Mouse (Mus musculus) heart, adult 2 months (tissue): Measurements from ENCODE around the gene Cntn5. TPM values are rescaled to one million over a fixed set of nuclear protein-coding genes. Genes with fewer than 3 reads are reported as not detected.

Experiments
- DNase-seq, 2 experiments: peaks; one replicate each; pipeline ENCODE4 v3.0.0; 2021
- H3K27ac ChIP-seq: fragments of 200-600 bp; 2 replicates; pipeline ENCODE4 v1.8.1; 2022
- H3K27me3 ChIP-seq: fragments of 200-500 bp; 2 replicates; pipeline ENCODE4 v1.6.1; 2012; ENCODE audit warnings: mild to moderate bottlenecking, low read length, inconsistent platforms, mixed read lengths; ENCODE audit not compliant: control insufficient read depth, insufficient read depth
- H3K36me3 ChIP-seq: fragments of 200-500 bp; 2 replicates; pipeline ENCODE4 v1.6.1; 2012; ENCODE audit warnings: low read length, inconsistent platforms; ENCODE audit not compliant: control insufficient read depth, insufficient read depth
- H3K4me1 ChIP-seq: fragments of 200-500 bp; 2 replicates; pipeline ENCODE4 v1.6.1; 2011; ENCODE audit warnings: low read length; ENCODE audit not compliant: control insufficient read depth, insufficient read depth
- H3K4me3 ChIP-seq: fragments of 200-600 bp; 2 replicates; pipeline ENCODE4 v1.8.1; 2022
- H3K79me2 ChIP-seq: fragments of 200-500 bp; replicated peaks from 2 replicates; pipeline ENCODE4 v1.6.1; 2012; ENCODE audit warnings: mild to moderate bottlenecking, inconsistent platforms, low read length, moderate library complexity, mixed read lengths; ENCODE audit not compliant: control insufficient read depth, insufficient read depth
- H3K9ac ChIP-seq: fragments of 200-500 bp; 2 replicates; pipeline ENCODE4 v1.6.1; 2012; ENCODE audit warnings: low read depth, mild to moderate bottlenecking, control low read depth, inconsistent platforms, low read length, mixed read lengths
- CTCF ChIP-seq: fragments of 200-600 bp; IDR thresholded peaks from 2 replicates; pipeline ENCODE4 v1.8.1; 2022; ENCODE audit warnings: antibody characterized with exemption, mild to moderate bottlenecking, moderate library complexity
- EP300 ChIP-seq: fragments of 200-500 bp; IDR thresholded peaks from 2 replicates; pipeline ENCODE4 v1.6.1; 2011; ENCODE audit warnings: low read depth, low read length, control low read depth; ENCODE audit not compliant: insufficient read depth
- POLR2A ChIP-seq: fragments of 200-500 bp; IDR thresholded peaks from 2 replicates; pipeline ENCODE4 v1.6.1; 2011; ENCODE audit warnings: mild to moderate bottlenecking, low read depth, low read length, control low read depth; ENCODE audit not compliant: insufficient read depth
- WGBS: fragments of 180-500 bp; shearing (Covaris S2); methylation state at CpG from one replicate; pipeline ENCODE4 v1.1.7; 2018; 5-methylcytosine and 5-hydroxymethylcytosine counted together
- intact Hi-C: fragments of 180-260 bp; cut with DNase I; formaldehyde crosslinking; loops from one replicate; pipeline ENCODE4 v1.15.1; 2025
- polyA plus RNA-seq: library from polyadenylated mRNA; depleted of rRNA; stranded (reverse); fragments of >200 nt; gene quantifications from 2 replicates; pipeline ENCODE4 v1.2.3, GENCODE M21; 2012
- total RNA-seq, 2 experiments: library from RNA; stranded (reverse); gene quantifications; 2 replicates each; pipeline ENCODE4 v1.2.3; 2021

The Cntn5 gene
- total and polyA plus RNA-seq, 3 experiments, result 0.21 to 0.48 (median 0.29) TPM

GRCm38 (mm10) chr9:10107861-10108260 lies 796.7 kb downstream of the Cntn5 start:
- 67% methylated on average over 4 of the region's 4 CpGs for WGBS
- intact Hi-C loops, result no loop called here
- no peak for DNase-seq

GRCm38 (mm10) chr9:10101812-10102440 lies 802.6 kb downstream of the Cntn5 start:
- Histone ChIP-seq H3K9ac (no peak overlapping the region), H3K79me2 (no peaks in the 10 kb centered on the region), H3K4me1 (no peaks in the 10 kb centered on the region), H3K4me3 (no peak overlapping the region), H3K36me3 (no peaks in the 10 kb centered on the region), H3K27me3 (no peaks in the 10 kb centered on the region), H3K27ac (no peak overlapping the region)
- TF ChIP-seq POLR2A (no peak), EP300 (no peak), CTCF (no peak)
- WGBS, result 19% methylated on average over 5 of the region's 5 CpGs
- no peak for DNase-seq
- intact Hi-C loops, result no loop called here

More at GRCm38 (mm10) chr9:10107861-10108260, 796.7 kb downstream of the Cntn5 start:
- H3K9ac ChIP-seq, result no peak overlapping the region
- H3K27ac ChIP-seq, result no peak overlapping the region
- no peaks in the 10 kb centered on the region for H3K4me1 ChIP-seq
- H3K27me3 ChIP-seq, result no peaks in the 10 kb centered on the region
- H3K36me3 ChIP-seq, result no peaks in the 10 kb centered on the region
- no peak overlapping the region for H3K4me3 ChIP-seq
- no peaks in the 10 kb centered on the region for H3K79me2 ChIP-seq
- no peak for TF ChIP-seq POLR2A
- no peak for TF ChIP-seq CTCF
- TF ChIP-seq EP300, result no peak

- Histone ChIP-seq H3K4me3 (no peak overlapping the region), H3K36me3 (no peaks in the 10 kb centered on the region), H3K27ac (no peak overlapping the region), H3K79me2 (no peaks in the 10 kb centered on the region), H3K4me1 (no peaks in the 10 kb centered on the region), H3K27me3 (no peaks in the 10 kb centered on the region), H3K9ac (no peak overlapping the region)
- intact Hi-C loops, result no loop called here
- DNase-seq, result no peak
- TF ChIP-seq CTCF (no peak), POLR2A (no peak), EP300 (no peak)
Measured at GRCm38 (mm10) chr9:10076282-10076681, 828.3 kb downstream of the Cntn5 start.

GRCm38 (mm10) chr9:10073401-10073800 lies 831.2 kb downstream of the Cntn5 start:
- Histone ChIP-seq H3K79me2 (no peaks in the 10 kb centered on the region), H3K4me1 (no peaks in the 10 kb centered on the region), H3K9ac (no peak overlapping the region), H3K4me3 (no peak overlapping the region), H3K27ac (no peak overlapping the region), H3K36me3 (no peaks in the 10 kb centered on the region), H3K27me3 (no peaks in the 10 kb centered on the region)
- intact Hi-C loops, result no loop called here
- WGBS, result 78% methylated on average over 4 of the region's 4 CpGs
- TF ChIP-seq CTCF (no peak), EP300 (no peak), POLR2A (no peak)
- no peak for DNase-seq

- Histone ChIP-seq H3K9ac (no peak overlapping the region), H3K36me3 (no peaks in the 10 kb centered on the region), H3K4me3 (no peak overlapping the region), H3K27me3 (no peaks in the 10 kb centered on the region), H3K27ac (no peak overlapping the region), H3K79me2 (no peaks in the 10 kb centered on the region), H3K4me1 (no peaks in the 10 kb centered on the region)
- TF ChIP-seq POLR2A (no peak), EP300 (no peak), CTCF (no peak)
- no peak for DNase-seq
- intact Hi-C loops, result no loop called here
- 36% methylated on average over 5 of the region's 5 CpGs for WGBS
Measured at GRCm38 (mm10) chr9:10072860-10073259, 831.7 kb downstream of the Cntn5 start.

GRCm38 (mm10) chr9:10071271-10071670 lies 833.3 kb downstream of the Cntn5 start:
- Histone ChIP-seq H3K79me2 (no peaks in the 10 kb centered on the region), H3K27me3 (no peaks in the 10 kb centered on the region), H3K36me3 (no peaks in the 10 kb centered on the region), H3K9ac (no peak overlapping the region), H3K4me1 (no peaks in the 10 kb centered on the region), H3K27ac (no peak overlapping the region), H3K4me3 (no peak overlapping the region)
- WGBS, result 51% methylated on average over 2 of the region's 2 CpGs
- TF ChIP-seq EP300 (no peak), POLR2A (no peak), CTCF (no peak)
- intact Hi-C loops, result no loop called here
- DNase-seq, result no peak
